Mouse (Mus musculus) heart, embryonic 12.5 days (tissue): Measurements from ENCODE around the gene Agap1. TPM values are rescaled to one million over a fixed set of nuclear protein-coding genes. Genes with fewer than 3 reads are reported as not detected.
A peak's percentile ranks its signal among the peaks of the same experiment; 100 is the strongest.

ENCODE experiments used
- ATAC-seq: fragments of 200-750 bp; cut with Nextera tagmentation; 2 replicates; pipeline ENCODE4 v1.8.0; 2017; ENCODE audit warnings: moderate TSS enrichment, moderate library complexity; ENCODE audit not compliant: insufficient number of reproducible peaks, low FRiP score
- H3K27ac ChIP-seq: fragments of 300-500 bp; sonication (generic); 2 replicates; pipeline ENCODE4 v1.5.1; 2016; ENCODE audit warnings: mild to moderate bottlenecking, moderate library complexity; ENCODE audit not compliant: poor library complexity, severe bottlenecking
- H3K27me3 ChIP-seq: fragments of 300-500 bp; sonication (generic); replicated peaks from 2 replicates; pipeline ENCODE4 v1.6.1; 2016; ENCODE audit warnings: mild to moderate bottlenecking, moderate library complexity
- H3K36me3 ChIP-seq: fragments of 300-500 bp; sonication (generic); 2 replicates; pipeline ENCODE4 v1.6.1; 2016; ENCODE audit warnings: mild to moderate bottlenecking, moderate library complexity
- H3K4me1 ChIP-seq: fragments of 300-500 bp; sonication (generic); replicated peaks from 2 replicates; pipeline ENCODE4 v1.6.1; 2016; ENCODE audit warnings: mild to moderate bottlenecking
- H3K4me2 ChIP-seq: fragments of 300-500 bp; sonication (generic); 2 replicates; pipeline ENCODE4 v1.6.1; 2016; ENCODE audit warnings: mild to moderate bottlenecking, moderate library complexity
- H3K4me3 ChIP-seq: fragments of 300-500 bp; sonication (generic); 2 replicates; pipeline ENCODE4 v1.5.1; 2016; ENCODE audit warnings: mild to moderate bottlenecking
- H3K9ac ChIP-seq: fragments of 300-500 bp; sonication (generic); 2 replicates; pipeline ENCODE4 v1.6.1; 2016; ENCODE audit warnings: mild to moderate bottlenecking, moderate library complexity
- H3K9me3 ChIP-seq: fragments of 300-500 bp; sonication (generic); replicated peaks from 2 replicates; pipeline ENCODE4 v1.6.1; 2016; ENCODE audit warnings: mild to moderate bottlenecking, moderate library complexity
- WGBS: fragments of 180-500 bp; shearing (Covaris S2); methylation state at CpG from one replicate; pipeline ENCODE4 v1.1.7; 2016; 5-methylcytosine and 5-hydroxymethylcytosine counted together
- polyA plus RNA-seq: library from polyadenylated mRNA; unstranded; fragments of >200 nt; fragmentation: Nextera tagmentation; extraction: Ambion mirVana; gene quantifications from 2 replicates; pipeline ENCODE4 v1.2.1, GENCODE M21; 2016

Gene Agap1
- polyA plus RNA-seq, 1 experiment from 2014 or later: 16.3 TPM

DNA sequence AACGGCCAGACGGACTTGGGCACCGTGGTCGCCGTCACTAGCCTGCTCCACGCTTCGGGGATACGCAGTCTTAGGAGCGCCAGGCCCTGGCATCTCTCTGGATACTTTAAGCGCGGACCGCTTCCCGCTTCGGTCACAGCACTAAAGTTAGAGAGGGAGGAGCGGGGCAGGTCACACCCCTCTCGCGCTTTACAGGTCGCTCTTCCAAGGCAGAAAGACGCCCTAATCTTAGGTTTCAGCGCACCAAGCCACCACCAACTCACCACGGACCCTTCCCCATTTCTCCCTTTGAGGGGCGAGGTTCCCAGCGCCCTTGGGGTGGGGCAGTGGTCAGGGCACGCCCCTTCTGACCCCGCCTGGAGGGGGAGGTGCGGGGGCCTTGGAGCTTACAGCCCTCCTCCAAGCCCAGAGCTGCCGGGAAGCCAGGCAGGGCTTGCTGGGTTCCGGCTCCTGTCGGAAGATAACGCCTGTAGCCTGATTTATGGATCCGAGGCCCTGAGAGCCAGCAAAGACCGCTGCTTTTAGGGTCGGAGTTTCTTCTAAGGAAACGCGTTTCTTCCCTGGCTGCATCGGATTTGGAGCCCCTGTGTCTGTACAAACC lies 472.6 kb downstream of the Agap1 start:
- Histone ChIP-seq H3K36me3 (no peaks in the 10 kb centered on the region), H3K4me3 (peak overlapping the region; percentile 47), H3K9ac (no peak overlapping the region), H3K4me2 (peak overlapping the region; percentile 72), H3K9me3 (no peaks in the 10 kb centered on the region; the same call in 1 of the 2 replicates), H3K4me1 (peaks cover 62% of the 10 kb centered on the region), H3K27ac (no peak overlapping the region), H3K27me3 (peaks cover 100% of the 10 kb centered on the region)
- no peak for ATAC-seq
- WGBS: 1% methylated on average over 36 of the region's 36 CpGs

DNA sequence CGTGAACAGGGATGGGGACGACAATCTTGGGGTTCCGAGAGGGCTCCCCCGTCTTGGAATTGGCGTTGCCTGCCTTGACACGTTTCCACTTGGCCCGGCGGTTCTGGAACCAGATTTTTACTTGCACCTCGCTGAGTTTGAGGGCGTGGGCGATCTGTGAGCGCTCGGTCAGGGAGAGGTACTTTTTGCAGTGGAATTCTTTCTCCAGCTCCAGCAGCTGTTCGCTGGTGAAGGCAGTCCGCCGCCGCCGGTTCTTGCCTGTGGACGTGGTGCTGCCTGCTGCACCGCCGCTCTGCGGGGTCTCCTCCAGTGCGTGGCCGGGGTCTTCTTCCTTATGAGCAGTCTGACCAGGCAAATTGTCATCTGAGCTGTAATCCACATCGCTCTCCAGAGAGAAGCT lies 474.1 kb downstream of the Agap1 start:
- Histone ChIP-seq H3K9ac (no peak overlapping the region), H3K4me2 (peak overlapping the region; percentile 50), H3K9me3 (no peaks in the 10 kb centered on the region; the same call in 1 of the 2 replicates), H3K4me1 (peaks cover 47% of the 10 kb centered on the region), H3K36me3 (no peaks in the 10 kb centered on the region), H3K27me3 (peaks cover 96% of the 10 kb centered on the region), H3K27ac (no peak overlapping the region), H3K4me3 (peak overlapping the region; percentile 28)
- no peak for ATAC-seq
- 4% methylated on average over 25 of the region's 25 CpGs for WGBS

DNA sequence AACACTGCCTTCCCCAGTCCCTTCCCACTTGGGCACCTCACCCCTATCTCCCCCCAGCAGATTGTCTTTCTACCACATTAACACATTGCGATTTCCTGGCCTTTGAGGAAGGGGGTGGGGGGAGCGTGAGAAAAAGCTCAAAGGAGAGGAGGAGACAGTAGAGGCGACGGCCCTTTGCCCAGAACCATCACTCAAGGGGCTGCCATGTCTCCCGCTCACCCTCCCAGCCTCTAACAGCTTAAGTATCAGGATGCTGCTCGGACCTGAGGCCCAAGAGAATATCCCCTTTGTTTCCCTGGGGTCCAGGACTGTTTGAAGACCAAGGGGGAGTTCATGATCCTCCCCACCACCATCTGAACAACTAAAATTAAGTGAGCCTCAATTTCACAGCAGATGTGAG lies 474.6 kb downstream of the Agap1 start:
- Histone ChIP-seq H3K4me1 (peaks cover 45% of the 10 kb centered on the region), H3K27me3 (peaks cover 96% of the 10 kb centered on the region), H3K9ac (no peak overlapping the region), H3K9me3 (no peaks in the 10 kb centered on the region; the same call in 1 of the 2 replicates), H3K27ac (no peak overlapping the region), H3K36me3 (no peaks in the 10 kb centered on the region), H3K4me2 (peak overlapping the region; percentile 50), H3K4me3 (peak overlapping the region; percentile 28)
- no peak for ATAC-seq
- 4% methylated on average over 6 of the region's 6 CpGs for WGBS

DNA sequence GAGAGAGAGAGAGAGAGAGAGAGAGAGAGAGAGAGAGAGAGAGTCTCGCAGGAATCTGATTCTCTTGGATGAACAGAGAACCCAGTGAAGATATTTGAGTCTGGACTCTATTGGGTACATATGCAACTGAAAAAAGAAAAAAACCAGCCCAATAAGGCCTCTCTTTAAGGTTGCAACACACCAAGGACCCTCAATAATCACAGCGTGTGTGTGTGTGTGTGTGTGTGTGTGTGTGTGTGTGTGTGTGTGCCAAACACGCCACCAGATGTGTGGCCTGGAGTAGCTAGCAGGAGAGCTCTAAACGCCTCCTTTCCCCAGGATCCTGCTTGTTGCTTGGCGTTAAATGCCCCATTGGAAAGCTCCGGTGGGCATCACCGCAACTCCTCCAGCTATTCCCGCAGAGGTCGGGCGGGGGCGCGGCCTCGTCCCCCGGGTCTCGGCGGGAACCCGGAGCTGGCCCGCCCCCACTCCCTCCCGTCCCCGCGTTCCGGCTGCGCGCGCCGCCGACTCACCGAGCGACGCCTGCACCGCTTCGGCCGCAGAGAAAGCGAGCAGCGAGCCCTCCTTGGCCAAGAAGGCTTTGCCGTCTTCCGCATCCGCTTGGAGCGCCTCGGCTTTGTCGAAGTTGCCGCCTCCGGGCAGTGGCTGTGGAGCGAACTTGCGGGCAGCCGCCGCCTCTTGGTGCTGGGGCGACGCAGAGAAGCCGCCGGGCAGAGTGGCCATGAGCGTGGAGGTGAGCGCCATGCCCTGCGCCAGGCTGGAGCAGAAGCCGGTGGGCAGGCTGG lies 475.3 kb downstream of the Agap1 start:
- peak overlapping the region; percentile 55; the same call in 1 of the 2 replicates for H3K9ac ChIP-seq
- H3K27me3 ChIP-seq: peaks cover 95% of the 10 kb centered on the region
- no peak for ATAC-seq
- peak overlapping the region; percentile 93 for H3K4me2 ChIP-seq
- H3K27ac ChIP-seq: no peak overlapping the region
- H3K36me3 ChIP-seq: no peaks in the 10 kb centered on the region
- H3K4me1 ChIP-seq: peaks cover 45% of the 10 kb centered on the region
- WGBS: under 1% methylated on average over 55 of the region's 55 CpGs
- H3K9me3 ChIP-seq: no peaks in the 10 kb centered on the region; the same call in 1 of the 2 replicates
- peak overlapping the region; percentile 52 for H3K4me3 ChIP-seq

DNA sequence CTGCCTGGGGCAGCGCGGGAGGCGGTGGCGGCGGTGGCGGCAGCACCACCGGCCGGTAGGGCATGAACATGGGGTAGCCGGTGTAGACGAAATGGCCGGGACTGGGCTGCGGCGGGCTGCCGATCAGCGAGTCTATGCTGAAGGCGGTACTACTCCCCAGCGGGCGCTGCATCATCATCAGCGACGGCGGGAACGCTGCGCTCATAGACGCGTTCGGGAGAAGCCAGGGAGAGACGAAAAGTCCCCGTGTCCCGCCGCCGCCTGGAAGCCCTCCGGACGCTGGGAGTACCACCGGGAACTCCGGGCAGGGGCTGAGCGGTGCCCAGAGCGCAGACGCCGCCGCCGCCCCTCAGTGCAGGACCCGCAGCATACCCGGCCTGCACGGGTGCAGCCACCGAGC lies 475.9 kb downstream of the Agap1 start:
- Histone ChIP-seq H3K27me3 (peaks cover 95% of the 10 kb centered on the region), H3K9ac (peak overlapping the region; percentile 55; the same call in 1 of the 2 replicates), H3K4me1 (peaks cover 45% of the 10 kb centered on the region), H3K27ac (no peak overlapping the region), H3K36me3 (no peaks in the 10 kb centered on the region), H3K4me3 (peak overlapping the region; percentile 52), H3K4me2 (peak overlapping the region; percentile 93), H3K9me3 (no peaks in the 10 kb centered on the region; the same call in 1 of the 2 replicates)
- ATAC-seq: no peak
- WGBS: 0% methylated on average over 40 of the region's 45 CpGs

DNA sequence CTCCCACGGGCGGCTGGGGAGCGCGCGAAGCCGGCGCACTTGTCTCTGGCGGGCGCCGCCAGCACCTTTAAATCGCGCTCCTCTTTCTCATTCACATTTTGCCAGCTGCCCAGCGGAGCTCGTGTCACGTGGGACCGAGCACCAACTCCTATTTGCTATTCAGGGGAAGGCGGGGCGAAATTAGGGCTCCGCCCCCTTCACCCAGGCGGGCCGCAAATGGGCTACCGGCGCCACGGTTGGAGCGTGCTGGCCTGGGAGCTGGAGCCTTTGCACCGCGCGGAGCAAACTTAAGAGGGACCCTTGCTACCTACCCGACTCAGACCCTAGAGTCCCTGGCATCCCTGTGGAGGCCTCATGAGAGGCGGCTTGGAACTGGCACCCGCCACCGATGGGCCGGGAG lies 476.5 kb downstream of the Agap1 start, which contains the start of gene Gbx2:
Gene Gbx2, minus strand, starts transcription at position 60 of the 400 bp plus-strand sequence.
- peaks cover 42% of the 10 kb centered on the region for H3K4me1 ChIP-seq
- WGBS: under 1% methylated on average over 33 of the region's 33 CpGs

DNA sequence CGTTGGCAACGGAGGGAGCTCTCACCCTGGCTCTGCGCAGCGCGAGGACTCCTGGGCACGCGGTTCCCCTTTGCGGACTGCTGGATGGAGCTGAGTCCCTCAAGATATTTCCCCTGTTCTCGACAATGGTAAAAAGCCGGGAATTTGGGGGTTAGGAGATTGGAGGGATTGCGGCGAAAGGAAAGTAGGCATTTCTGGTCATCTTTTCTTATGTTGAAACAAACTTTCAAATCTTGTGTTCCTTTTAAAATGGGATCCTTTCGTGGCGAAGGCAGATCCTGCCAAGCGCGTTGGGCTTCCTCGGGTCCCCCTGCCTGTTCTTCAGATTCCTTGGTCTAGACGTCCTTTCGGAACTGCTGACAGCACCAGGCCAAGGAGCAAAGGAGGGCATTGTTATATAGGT lies 477.4 kb downstream of the Agap1 start:
- no peak overlapping the region for H3K4me3 ChIP-seq
- H3K36me3 ChIP-seq: no peaks in the 10 kb centered on the region
- H3K4me1 ChIP-seq: peaks cover 40% of the 10 kb centered on the region
- no peak overlapping the region for H3K9ac ChIP-seq
- 3% methylated on average over 19 of the region's 19 CpGs for WGBS
- no peak for ATAC-seq
- H3K27me3 ChIP-seq: peaks cover 95% of the 10 kb centered on the region
- no peaks in the 10 kb centered on the region for H3K9me3 ChIP-seq
- no peak overlapping the region for H3K4me2 ChIP-seq
- no peak overlapping the region for H3K27ac ChIP-seq

More for the DNA sequence above, 476.5 kb downstream of the Agap1 start, which contains the start of gene Gbx2:
- Histone ChIP-seq H3K4me3 (peak within 1 kb of the TSS; percentile 52), H3K4me2 (peak within 1 kb of the TSS; percentile 93), H3K9me3 (no peaks in the 10 kb centered on the region; the same call in 1 of the 2 replicates), H3K27ac (no peak within 1 kb of the TSS), H3K36me3 (no peaks in the 10 kb centered on the region), H3K27me3 (peaks cover 95% of the 10 kb centered on the region), H3K9ac (peak within 1 kb of the TSS; percentile 55; the same call in 1 of the 2 replicates)
- ATAC-seq: peak; percentile 64

DNA sequence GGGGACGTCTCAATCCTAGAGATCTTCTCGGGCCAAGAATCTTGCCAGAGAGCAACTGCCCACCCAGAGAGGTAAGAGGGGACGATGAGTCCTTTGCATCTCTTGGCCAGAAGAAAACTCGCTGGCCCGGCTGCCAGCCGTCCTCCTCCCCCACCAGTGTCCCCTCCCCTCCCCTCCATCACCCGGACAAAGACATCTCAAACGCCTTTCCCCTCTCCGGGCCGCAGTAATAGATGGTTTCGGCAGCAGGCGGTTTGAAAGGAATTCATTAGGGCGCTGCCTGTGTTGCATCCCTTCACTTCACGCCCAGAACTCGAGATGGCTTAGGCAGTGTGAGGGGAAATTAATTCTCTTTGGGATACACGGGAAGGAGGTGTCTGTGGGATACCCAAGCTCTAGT lies 478.0 kb downstream of the Agap1 start:
- peaks cover 34% of the 10 kb centered on the region for H3K4me1 ChIP-seq
- ATAC-seq: no peak
- H3K4me2 ChIP-seq: no peak overlapping the region
- no peak overlapping the region for H3K27ac ChIP-seq
- H3K36me3 ChIP-seq: no peaks in the 10 kb centered on the region
- H3K4me3 ChIP-seq: no peak overlapping the region
- no peaks in the 10 kb centered on the region for H3K9me3 ChIP-seq
- H3K9ac ChIP-seq: no peak overlapping the region
- peaks cover 95% of the 10 kb centered on the region for H3K27me3 ChIP-seq
- WGBS: 2% methylated on average over 16 of the region's 16 CpGs

DNA sequence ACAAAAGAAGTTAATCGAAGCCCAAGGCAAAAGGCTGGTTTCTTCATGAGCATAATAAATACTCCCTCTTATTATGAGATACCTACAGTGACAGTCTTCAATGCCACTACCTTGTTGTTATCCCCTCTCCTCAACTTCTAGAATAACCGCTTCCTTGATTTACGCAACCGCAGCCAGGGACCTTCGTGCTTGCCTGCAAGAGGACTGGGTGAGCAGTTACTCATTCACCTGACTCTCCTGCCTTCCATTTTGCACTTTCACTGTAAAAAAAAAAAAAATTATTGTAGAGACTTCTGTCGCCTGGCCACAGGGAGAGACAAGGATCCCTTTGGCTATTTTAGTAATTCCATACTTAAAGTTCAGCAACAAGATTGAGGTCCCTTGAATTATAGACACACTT lies 478.4 kb downstream of the Agap1 start:
- Histone ChIP-seq H3K4me1 (peaks cover 33% of the 10 kb centered on the region), H3K9me3 (no peaks in the 10 kb centered on the region), H3K4me3 (no peak overlapping the region), H3K36me3 (no peaks in the 10 kb centered on the region), H3K9ac (no peak overlapping the region), H3K27ac (no peak overlapping the region), H3K27me3 (peaks cover 95% of the 10 kb centered on the region), H3K4me2 (no peak overlapping the region)
- no peak for ATAC-seq
- WGBS: 8% methylated on average over 6 of the region's 6 CpGs

DNA sequence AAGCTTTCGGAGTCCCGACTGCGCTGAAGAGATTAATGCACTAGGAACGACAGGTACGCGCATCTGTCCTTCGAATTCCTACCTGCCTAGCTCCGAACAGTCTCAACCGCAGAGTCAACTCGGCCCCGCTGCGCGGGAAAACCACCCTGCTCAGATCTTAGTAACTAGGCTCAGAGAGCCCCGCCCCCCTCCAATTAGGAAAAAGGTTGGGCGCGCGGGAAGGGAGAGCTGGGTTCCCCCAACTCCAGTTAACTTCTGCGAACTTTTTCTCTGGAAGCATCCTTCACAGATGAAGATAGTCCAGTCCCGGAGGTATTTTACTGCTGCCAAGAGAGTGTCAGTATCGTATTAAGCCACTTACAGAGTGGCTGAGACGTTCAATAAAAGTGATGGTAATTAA lies 479.2 kb downstream of the Agap1 start:
- Histone ChIP-seq H3K27ac (no peak overlapping the region), H3K4me1 (peaks cover 29% of the 10 kb centered on the region), H3K36me3 (no peaks in the 10 kb centered on the region), H3K4me3 (no peak overlapping the region), H3K9ac (no peak overlapping the region), H3K4me2 (no peak overlapping the region), H3K27me3 (peaks cover 93% of the 10 kb centered on the region), H3K9me3 (no peaks in the 10 kb centered on the region)
- ATAC-seq: no peak
- WGBS: 2% methylated on average over 21 of the region's 21 CpGs
